Mouse (Mus musculus): ENCODE measurements around the gene Grk6.
"Not testable (repeated sequence)": the region's sequence is repeated elsewhere in the genome, so short reads cannot be mapped to it uniquely, and the experiment has no call there.

The Grk6 gene

DNA sequence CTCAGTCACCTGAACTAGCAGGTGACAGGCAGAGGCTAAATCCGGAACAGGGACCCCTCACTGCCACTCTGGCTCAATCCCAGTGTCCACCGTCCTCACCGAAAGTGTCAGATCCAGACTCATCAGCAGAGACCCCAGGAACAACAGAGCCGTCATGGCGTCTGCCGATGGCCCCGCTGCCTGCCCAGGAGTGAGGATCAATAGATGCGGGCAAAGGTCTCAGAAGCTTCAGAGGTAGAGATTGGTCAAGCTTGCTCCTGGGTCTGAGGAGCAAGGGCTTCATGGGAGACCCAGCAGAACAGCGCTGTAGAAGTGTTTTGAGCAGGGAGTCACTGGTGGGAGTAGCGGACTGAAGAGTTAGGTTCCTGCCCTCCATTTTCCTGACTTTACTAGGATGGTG is 18.3 kb upstream of the Grk6 start, which contains the start of gene F12:
Gene F12, minus strand, starts transcription at position 181 of the 400 bp plus-strand sequence.
- no peak for DNase-seq (ENCODE audit: low read depth, low spot score)

DNA sequence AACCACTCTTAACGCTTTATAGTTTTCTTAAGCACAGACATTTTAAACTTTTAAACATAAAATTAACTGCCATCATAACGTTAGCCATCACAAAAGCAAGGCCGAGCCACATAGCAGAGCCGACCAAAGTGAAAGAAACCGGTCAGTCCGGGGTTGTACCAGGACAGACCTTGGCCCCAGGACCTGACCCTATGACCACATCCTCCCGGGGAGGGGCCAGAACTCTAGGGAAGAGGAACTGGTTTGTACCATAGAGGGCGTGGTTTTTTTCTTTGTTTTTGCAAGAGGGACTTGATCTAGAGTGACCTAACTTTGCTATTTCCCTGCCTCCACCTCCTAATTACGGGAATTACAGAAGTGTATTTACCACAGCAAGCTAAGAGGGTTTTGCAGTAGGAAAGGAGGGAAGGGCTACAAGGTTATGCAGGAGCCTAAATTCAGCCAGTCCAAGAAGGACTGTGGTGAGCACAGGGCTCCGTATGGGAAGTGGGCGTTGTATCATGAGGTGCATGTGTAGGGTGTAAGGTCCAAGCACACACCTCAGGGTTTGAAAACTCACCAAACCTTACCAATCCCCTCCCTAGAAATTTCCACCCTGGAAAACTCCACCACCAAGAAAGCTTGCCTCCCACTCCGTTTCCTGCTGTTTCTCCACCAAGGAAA is 15.5 kb upstream of the Grk6 start:
- peak; percentile 61 for DNase-seq (ENCODE audit: low read depth, low spot score)

DNA sequence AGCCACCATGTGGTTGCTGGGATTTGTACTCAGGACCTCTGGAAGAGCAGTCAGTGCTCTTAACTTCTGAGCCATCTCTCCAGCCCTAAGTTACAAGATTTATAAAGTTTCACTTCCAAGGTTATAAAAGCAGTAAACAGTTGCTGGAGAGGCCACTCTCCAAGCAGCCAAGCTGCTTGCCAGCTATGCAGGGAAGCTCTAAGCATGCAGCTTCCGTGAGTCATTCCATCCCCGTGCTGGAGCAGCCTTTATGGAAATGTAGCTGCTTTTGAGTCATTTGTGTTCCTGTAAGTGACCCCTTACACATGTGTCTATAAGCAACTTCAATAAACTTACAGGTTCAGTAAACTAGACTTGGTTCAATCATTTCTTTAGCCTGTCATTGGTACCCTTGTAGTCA is 14.3 kb upstream of the Grk6 start:
- no peak for DNase-seq (ENCODE audit: low read depth, low spot score)

DNA sequence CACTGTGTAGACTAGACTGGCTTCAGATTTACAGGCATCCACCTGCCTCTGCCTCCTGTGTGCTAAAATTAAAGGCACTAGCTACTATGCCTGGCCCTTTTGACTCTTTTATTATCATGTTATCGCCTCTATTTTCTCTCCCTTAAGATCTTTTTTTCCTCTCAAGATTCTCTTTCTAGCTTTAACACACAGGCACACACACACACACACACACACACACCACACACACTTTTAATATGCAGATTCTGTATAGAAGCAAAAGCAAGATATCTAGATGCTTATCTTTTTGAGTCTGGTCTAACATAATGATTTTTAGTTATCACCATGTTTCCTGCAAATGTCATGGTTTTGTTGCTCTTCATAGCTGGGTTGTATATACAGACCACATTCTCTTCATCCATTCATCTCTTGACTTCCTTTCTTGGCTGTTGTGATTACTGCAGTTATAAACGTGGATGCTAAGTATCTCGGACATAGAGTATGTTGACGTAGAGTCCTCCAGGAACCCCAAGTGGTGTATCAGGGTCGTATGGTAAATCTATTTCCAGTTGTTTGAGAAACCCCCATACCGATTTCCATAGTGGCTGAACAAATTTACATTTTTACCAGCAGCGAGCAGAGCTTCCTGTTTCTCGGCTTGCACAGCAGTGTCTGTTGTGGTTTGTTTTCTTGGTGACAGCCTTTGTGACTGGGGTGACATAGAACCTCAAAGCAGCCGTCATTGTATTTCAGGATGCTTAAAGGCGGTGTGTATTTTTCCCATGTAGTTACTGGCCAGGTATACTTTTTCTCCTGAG is 12.8 kb upstream of the Grk6 start:
- DNase-seq (ENCODE audit: low read depth, low spot score), result peak; percentile 81

DNA sequence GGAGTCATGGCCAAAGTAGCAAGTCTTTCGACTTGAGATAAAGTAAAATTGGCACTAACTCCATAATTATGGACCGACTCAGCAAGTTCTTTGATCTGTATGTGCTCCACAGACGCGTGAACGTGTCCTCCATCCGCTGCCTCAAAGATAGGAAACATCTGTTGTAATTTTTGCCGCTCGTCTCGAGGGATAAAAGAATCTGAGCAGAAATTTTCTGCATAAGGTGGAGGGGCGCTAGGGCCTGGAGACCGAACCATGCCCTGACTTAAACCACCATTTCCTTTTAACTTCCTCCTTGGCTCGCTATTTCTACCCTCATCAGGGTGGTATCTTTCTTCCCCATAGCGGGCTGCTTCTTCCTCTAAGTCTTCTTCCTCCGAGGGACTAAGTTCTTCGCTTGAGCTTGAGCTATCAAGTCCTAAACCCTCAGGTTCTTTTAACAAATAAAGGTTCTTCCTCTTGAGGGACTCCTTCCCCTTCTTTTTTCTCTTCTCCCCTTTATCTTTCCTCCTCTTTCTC is 7.7 kb upstream of the Grk6 start:
- DNase-seq (ENCODE audit: low read depth, low spot score), result not testable (repeated sequence)

DNA sequence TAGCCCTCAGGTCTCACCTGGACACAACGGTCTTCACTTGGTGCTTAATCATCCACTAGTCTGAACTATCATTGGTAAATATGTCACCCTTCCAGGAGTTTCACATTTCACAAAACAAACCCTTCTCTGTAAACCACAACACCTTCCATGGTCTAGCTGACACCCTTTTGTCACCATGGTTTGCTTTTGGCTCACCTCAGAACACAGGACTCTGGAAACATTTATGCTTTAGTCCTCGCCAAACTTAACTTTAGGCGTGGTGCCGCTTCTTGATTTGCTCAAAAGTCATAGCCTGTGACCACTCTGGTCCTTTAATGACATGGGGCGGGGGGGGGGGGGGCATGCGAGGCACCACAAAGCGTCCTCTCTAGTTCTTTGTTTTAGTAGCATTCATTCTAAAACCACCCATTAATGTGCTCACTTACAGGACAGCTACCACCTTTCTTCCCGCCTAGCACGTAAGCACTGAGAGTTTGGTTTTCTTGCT is 1.0 kb upstream of the Grk6 start:
- DNase-seq (ENCODE audit: low read depth, low spot score), result no peak

DNA sequence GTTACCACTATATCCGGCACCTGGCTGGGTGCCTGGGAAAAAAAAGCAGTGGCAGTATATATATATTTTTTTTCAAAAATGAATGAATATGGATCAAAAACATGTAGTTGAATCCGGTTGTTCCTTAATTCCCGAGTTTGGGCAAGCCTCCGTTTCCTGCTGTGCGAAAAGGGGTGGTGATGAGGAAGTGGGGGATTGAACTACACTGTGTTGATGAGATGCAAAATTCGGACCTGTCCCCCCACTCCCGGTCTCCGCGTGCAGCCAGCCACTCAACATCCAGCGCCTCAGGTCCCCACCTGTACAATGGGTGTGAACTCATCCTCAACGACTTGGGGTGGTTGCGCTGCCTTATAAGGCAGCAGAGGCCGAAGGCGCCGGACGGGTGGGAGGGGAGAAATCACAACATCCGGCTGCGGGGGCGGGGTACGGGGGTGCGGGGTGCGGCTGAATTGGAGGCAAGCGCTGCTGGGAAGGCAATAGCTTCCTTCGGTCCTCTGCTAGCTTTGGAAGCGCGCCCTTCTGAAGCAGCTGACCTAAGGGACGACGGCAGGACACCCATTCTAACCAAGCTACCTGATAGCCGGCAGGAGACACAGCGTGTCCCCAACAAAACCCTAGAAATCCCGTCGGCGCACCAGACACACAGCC is 461 bp upstream of the Grk6 start:
- DNase-seq (ENCODE audit: low read depth, low spot score), result peak; percentile 97

DNA sequence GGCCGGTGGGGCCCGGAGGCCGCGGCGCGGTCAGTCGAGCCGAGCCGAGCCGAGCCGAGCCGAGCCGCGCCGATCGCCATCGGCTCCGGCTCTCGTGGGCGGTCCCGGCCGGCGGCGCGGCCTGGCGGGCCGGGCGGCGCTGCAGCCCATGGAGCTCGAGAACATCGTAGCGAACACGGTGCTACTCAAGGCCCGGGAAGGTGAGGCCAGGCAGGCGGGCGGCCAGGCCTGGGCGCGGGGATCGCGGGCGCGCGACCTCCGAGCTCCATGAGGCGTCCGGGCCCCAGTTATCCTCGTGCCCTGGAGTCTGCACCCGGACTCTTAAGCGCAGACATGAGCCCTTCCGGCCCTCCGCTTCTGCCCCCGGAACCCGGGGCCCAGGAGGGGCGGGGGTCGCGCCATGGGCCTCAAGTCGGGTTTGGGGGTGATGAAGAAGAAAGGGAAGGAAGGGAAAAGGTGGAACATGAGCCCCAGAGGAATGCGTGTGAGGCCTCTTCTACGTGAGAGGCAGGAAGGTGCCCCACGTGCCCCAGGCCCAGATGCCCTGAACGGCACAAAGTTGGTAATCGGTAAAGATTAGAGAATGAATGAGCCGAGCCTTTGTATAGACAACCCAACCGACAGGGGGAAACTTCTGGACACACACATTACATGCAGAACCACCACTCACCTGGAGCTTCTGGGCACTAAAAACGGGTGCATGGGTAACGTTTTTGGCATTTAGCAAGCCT is 654 bp downstream of the Grk6 start:
- DNase-seq (ENCODE audit: low read depth, low spot score), result peak; percentile 81

DNA sequence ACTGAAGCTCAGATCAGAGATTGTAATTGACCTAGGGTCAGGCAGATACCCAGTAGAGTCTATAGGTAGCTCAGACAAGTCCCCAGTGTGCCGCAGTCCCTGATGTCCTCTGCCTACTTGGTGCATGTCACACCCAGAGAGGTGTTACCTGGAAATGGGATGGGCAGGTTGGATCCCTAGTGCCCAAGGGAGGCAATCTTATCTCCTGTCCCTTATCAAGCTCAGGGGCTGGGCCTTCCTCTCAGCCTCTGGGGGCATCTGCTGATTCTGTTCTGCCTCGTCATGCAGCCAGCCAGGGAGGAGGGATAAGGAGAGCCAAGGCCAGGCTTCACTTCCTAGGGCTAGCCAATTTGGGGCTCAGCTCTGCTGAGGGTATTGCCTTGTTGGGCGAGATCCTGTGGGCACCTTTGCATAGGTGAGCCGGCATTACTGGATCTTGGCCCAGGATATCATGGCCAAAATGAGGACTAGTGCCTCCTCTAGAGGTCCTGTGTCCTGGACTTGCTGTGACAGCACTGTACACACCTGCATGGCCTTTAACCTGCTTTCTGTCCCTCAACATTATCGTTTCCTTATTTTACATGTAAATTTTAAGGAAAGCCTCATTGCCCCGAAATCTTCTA is 1.7 kb downstream of the Grk6 start:
- peak; percentile 78 for DNase-seq (ENCODE audit: low read depth, low spot score)

DNA sequence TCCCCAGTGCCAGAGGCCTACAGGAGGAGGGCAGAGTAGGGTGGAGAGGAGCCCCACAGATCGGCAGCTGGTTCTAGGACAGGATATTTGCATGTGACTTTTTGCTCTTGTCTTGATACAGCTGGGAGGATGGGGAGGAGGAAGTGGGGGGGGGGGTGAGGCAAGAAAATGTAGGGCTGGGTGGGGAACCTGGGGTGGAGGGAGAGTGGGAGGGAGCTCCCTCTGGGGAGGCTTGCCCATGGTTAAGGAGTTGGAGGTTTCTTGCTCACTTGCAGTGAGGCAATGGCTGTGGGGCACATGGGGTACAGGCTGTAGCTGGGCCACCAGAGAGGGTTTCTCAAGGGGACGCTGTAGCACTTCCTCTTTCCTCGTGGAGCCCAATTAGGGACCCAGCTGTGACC is 2.7 kb downstream of the Grk6 start:
- DNase-seq (ENCODE audit: low read depth, low spot score), result peak; percentile 87

DNA sequence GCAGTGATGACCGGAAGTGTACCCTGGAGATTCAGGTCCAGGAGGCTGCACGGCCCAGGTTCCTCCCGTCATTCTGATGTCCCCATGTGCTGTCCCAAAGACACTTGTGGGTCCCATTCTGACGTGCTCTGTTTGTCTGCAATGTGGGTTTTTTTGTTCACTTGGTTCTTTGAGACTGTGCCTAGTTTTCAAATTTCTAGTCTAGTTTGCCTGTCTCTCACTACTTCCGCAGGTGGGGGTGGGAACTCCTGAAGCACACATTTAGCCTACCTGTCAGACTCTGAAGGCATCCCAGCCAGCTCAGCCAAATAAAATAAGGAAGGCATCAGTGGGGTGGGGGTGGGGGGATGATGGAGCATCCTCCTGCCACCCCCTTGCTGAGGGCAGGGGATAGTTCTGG is 3.3 kb downstream of the Grk6 start:
- no peak for DNase-seq (ENCODE audit: low read depth, low spot score)

DNA sequence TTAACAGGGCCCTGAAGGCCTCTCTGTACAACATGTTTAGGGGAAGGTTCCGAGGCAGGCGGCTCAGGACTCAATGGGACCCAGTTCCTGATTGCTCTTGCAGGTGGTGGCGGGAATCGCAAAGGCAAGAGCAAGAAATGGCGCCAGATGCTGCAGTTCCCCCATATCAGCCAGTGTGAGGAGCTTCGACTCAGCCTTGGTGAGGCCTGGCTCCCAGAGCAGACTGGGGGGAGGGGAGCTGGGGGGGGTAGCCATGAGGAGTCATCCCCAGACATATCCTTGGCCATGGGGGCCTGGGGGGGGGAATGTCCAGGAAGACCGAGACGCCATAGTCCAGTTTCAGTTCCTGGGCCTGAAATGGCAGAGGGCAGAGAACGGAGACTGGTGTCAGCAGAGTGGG is 4.3 kb downstream of the Grk6 start:
- peak; percentile 81 for DNase-seq (ENCODE audit: low read depth, low spot score)

DNA sequence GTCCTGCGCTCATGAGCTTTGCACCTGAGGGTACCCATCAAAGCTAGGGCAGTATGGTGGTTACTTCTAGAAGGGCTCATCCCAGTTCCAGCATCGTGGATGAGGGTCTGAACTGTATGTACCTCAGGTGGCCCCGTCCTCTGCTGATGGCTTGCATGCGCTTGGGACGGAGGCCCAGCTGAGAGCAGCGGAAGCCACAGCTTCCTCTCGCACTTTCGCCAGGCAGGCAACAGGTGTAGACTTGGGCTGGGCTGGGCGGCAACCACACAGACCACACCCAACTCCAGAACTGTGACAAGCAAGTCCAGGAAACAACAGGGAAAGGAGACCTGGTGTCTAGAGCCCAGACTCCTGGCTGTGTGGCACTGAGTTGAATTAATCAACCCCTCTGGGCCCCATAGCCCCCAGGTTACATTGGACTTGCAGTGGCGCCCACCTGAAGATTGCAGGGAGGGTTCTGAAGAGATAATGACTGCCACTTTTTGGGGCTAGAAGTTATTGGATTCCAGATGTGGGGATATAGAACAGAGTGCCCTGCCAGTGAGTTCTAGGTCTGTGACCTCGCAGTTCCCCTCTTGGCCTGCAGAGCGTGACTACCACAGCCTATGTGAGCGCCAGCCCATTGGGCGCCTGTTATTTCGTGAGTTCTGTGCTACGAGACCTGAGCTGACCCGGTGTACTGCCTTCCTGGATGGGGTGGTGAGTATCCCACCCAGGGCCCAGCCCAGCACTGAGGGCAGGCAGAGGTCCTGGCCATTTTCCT is 5.0 kb downstream of the Grk6 start:
- DNase-seq (ENCODE audit: low read depth, low spot score), result peak; percentile 92

DNA sequence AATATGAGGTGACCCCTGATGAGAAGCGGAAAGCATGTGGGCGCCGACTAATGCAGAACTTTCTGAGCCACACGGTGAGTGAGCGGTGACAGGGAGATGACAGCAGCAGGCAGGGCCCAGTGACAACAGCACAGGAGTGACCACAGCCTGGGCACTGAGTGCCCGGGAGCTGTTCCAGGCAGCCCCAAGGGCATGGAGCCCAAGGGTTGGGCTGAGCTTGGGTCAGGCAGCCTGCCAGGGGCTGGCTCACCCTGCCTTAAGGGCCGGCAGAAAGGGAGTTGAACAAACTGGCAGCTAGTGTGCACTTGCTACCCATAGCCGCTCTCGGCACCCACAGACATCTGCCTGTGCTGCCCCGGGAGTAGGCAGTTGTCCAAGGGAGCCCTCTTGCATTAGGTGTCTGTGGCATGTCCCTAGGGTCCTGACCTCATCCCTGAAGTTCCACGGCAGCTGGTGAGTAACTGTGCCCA is 5.7 kb downstream of the Grk6 start:
- DNase-seq (ENCODE audit: low read depth, low spot score), result no peak

DNA sequence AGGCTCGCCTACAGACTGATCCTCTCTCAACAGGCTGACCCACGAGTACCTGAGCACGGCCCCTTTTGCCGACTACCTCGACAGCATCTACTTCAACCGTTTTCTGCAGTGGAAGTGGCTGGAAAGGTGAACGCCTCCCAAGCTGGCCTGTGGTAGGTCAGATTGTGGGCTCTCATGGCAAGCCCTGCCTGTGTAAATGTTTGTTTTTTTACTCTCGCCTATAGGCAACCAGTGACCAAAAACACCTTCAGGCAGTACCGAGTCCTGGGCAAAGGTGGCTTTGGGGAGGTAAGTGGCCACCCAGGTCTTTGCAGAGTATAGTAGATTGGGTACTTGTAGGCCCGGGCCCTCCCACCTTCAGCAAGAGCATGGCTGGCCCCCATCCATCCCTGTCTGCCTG is 6.4 kb downstream of the Grk6 start:
- no peak for DNase-seq (ENCODE audit: low read depth, low spot score)

DNA sequence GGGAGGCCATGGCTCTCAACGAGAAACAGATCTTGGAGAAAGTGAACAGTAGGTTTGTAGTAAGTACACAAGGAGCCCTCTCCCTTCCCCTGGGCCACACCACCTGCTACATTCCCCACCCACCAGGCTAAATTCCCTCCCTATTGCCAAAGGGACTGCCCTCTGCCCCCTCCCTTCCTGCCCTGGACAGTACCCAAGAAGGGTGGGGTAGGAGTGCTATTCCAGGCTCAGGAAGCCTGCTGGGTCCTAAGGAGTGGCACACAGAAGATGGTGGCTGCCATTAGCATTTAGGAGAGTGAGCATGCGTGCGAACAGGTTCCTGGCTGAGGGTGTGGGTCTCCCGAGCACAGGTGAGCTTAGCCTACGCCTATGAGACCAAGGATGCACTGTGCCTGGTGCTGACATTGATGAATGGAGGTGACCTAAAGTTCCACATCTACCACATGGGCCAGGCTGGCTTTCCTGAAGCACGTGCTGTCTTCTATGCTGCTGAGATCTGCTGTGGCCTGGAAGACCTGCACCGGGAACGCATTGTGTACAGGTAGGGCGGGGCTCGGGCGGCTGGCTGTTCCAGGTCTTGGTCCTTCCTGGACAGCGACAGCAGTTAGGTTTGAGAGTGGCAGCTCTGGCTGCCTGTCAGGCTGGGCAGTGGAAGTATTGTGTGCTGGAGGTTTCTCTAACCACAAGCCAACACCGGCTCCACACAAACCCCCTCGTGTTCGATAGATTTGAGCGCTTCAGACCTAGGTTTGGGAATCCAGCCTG is 7.1 kb downstream of the Grk6 start:
- DNase-seq (ENCODE audit: low read depth, low spot score), result no peak

DNA sequence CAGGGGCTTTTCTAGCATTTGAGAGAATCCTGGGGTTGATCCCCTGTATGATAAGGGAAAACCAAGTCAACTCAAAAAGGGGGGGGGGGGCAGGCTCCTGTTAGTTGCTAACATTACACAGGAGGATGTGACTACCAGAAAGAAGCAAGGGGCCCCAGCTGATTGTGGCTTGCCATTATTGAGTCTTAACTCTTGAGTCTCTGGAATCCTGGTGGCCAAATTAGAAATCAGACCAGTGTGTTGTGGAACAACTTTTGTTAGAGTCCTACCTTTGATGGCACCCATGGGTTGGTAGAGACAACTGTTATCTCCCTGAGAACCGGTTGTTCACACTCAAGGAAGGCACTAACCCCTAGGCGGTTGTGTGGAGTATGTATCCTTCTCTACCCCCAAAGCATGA is 18.1 kb downstream of the Grk6 start:
- DNase-seq (ENCODE audit: low read depth, low spot score), result peak; percentile 44

DNA sequence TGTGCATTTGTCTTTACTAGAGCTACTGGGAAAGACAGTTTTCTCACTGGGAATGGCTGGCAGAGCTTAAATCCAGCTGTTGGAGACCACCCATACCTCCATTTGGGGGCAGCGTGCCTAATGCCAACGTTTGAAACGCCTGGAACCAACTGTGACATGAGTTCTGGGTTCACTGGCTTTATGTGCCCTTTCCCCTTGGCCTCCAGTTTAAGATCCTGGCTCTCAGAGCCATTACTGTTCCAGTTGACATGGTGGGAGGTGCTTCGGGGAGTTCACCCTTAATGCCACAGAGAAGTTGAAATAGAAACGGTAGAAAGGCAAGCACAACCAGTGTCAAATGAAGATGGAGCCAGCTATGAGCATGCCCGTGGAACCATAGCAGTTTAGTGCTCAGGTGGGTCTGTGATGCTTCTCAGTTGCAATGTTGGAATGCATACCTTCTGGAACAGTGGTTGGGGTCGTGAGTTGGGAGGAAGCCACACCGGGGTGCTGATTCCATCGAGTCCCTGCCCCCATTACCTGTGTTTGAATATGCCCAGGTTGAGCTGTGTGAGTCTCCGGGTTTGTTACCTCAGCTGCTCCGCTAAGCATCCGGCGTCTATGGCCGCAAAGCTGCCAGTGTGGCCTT is 18.6 kb downstream of the Grk6 start:
- DNase-seq (ENCODE audit: low read depth, low spot score), result no peak
